Mouse (Mus musculus) frontal cortex, adult (tissue): ENCODE measurements around the gene Etfdh.
"Not testable (repeated sequence)": the region's sequence is repeated elsewhere in the genome, so short reads cannot be mapped to it uniquely, and the experiment has no call there.

Experiments
- ATAC-seq: cut with Nextera tagmentation; 2 replicates; pipeline ENCODE4 v1.9.2; 2017; ENCODE audit warnings: mild to moderate bottlenecking, moderate library complexity, mixed read lengths; ENCODE audit not compliant: low TSS enrichment

The Etfdh gene

GRCm38 (mm10) chr3:79577606-79578005 lies 51.7 kb downstream of the Etfdh start:
- ATAC-seq: peak; percentile 93

- ATAC-seq: no peak
These were observed 52.4 kb downstream of the Etfdh start for GRCm38 (mm10) chr3:79576865-79577264.

- ATAC-seq: no peak
These were observed 52.9 kb downstream of the Etfdh start for GRCm38 (mm10) chr3:79576468-79576816.

GRCm38 (mm10) chr3:79575576-79576467 lies 53.5 kb downstream of the Etfdh start:
- ATAC-seq: no peak

- no peak for ATAC-seq
These were observed 55.0 kb downstream of the Etfdh start for GRCm38 (mm10) chr3:79574336-79574735.

- ATAC-seq: not testable (repeated sequence)
These were observed 55.9 kb downstream of the Etfdh start for GRCm38 (mm10) chr3:79573376-79573775.

GRCm38 (mm10) chr3:79572399-79572798 lies 56.9 kb downstream of the Etfdh start:
- no peak for ATAC-seq

GRCm38 (mm10) chr3:79569351-79569681 lies 60.0 kb downstream of the Etfdh start:
- no peak for ATAC-seq

GRCm38 (mm10) chr3:79568629-79569350 lies 60.5 kb downstream of the Etfdh start:
- ATAC-seq: no peak

- peak; percentile 90 for ATAC-seq
These were observed 61.5 kb downstream of the Etfdh start, which contains the start of gene Fnip2 for GRCm38 (mm10) chr3:79567703-79568362. Fnip2 (minus strand) TSS chr3:79567796.

- peak; percentile 42 for ATAC-seq
These were observed 62.3 kb downstream of the Etfdh start for GRCm38 (mm10) chr3:79566716-79567691.

GRCm38 (mm10) chr3:79564875-79565606 lies 64.3 kb downstream of the Etfdh start:
- ATAC-seq: no peak

- no peak for ATAC-seq
These were observed 65.8 kb downstream of the Etfdh start for GRCm38 (mm10) chr3:79563511-79563910.

- ATAC-seq: no peak
These were observed 67.2 kb downstream of the Etfdh start for GRCm38 (mm10) chr3:79561784-79562715.

GRCm38 (mm10) chr3:79560555-79560954 lies 68.7 kb downstream of the Etfdh start:
- ATAC-seq: no peak

GRCm38 (mm10) chr3:79559773-79560045 lies 69.6 kb downstream of the Etfdh start:
- peak; percentile 20; the same call in 1 of the 2 replicates for ATAC-seq

- peak; percentile 91 for ATAC-seq
These were observed 70.1 kb downstream of the Etfdh start for GRCm38 (mm10) chr3:79559021-79559772.

GRCm38 (mm10) chr3:79555061-79555460 lies 74.2 kb downstream of the Etfdh start:
- ATAC-seq: no peak
